Mouse (Mus musculus): ENCODE results near the gene Rims4.

The Rims4 gene

GRCm38 (mm10) chr2:163865311-163865710, 53.2 kb downstream of the Rims4 start:
- no peak for DNase-seq

GRCm38 (mm10) chr2:163858254-163858947, 60.1 kb downstream of the Rims4 start:
- peak; percentile 31 for DNase-seq

GRCm38 (mm10) chr2:163857233-163857632, 61.2 kb downstream of the Rims4 start:
- DNase-seq = no peak

GRCm38 (mm10) chr2:163853461-163853901, 65.0 kb downstream of the Rims4 start, which contains the start of gene Kcnk15:
TSS of gene Kcnk15 (plus strand) at chr2:163853651.
- no peak for DNase-seq

- DNase-seq = peak; percentile 28
Measured at GRCm38 (mm10) chr2:163842043-163842442, 76.4 kb downstream of the Rims4 start.

- peak; percentile 74 for DNase-seq
Measured at GRCm38 (mm10) chr2:163839519-163839918, 79.0 kb downstream of the Rims4 start.

GRCm38 (mm10) chr2:163838043-163838442, 80.4 kb downstream of the Rims4 start:
- peak; percentile 87 for DNase-seq

- no peak for DNase-seq
Measured at GRCm38 (mm10) chr2:163831163-163831562, 87.3 kb downstream of the Rims4 start.

- DNase-seq = peak; percentile 42
Measured at GRCm38 (mm10) chr2:163826494-163826893, 92.0 kb downstream of the Rims4 start.

GRCm38 (mm10) chr2:163825861-163826260, 92.6 kb downstream of the Rims4 start:
- no peak for DNase-seq

- DNase-seq = peak; percentile 52
Measured at GRCm38 (mm10) chr2:163823771-163824170, 94.7 kb downstream of the Rims4 start.

- peak; percentile 70 for DNase-seq
Measured at GRCm38 (mm10) chr2:163823248-163823647, 95.2 kb downstream of the Rims4 start.

- DNase-seq = peak; percentile 76
Measured at GRCm38 (mm10) chr2:163820607-163821006, 97.9 kb downstream of the Rims4 start, which contains the start of gene Ccn5. TSS of gene Ccn5 (plus strand) at chr2:163820861.

- DNase-seq = no peak
Measured at GRCm38 (mm10) chr2:163814739-163815465, 103.6 kb downstream of the Rims4 start.

GRCm38 (mm10) chr2:163813077-163813476, 105.4 kb downstream of the Rims4 start:
- no peak for DNase-seq

All from lung, postnatal 14 days (tissue).